Mouse (Mus musculus) small intestine, adult 2 months (tissue): ENCODE data around the gene Cpsf7. TPM values are rescaled to one million over a fixed set of nuclear protein-coding genes. Genes with fewer than 3 reads are reported as not detected.

Experiments used
- H3K27ac ChIP-seq: fragments of 200-500 bp; 2 replicates; pipeline ENCODE4 v1.5.1; 2012; ENCODE audit warnings: low read depth, low read length, control low read depth, inconsistent platforms; ENCODE audit not compliant: insufficient read depth
- H3K27me3 ChIP-seq: fragments of 200-500 bp; 2 replicates; pipeline ENCODE4 v1.6.1; 2012; ENCODE audit warnings: mild to moderate bottlenecking, moderate library complexity, low read length, inconsistent platforms; ENCODE audit not compliant: control insufficient read depth, insufficient read depth
- H3K36me3 ChIP-seq: fragments of 200-500 bp; 2 replicates; pipeline ENCODE4 v1.6.1; 2012; ENCODE audit warnings: mild to moderate bottlenecking, low read length, control low read depth, inconsistent platforms; ENCODE audit not compliant: control insufficient read depth, insufficient read depth
- H3K4me1 ChIP-seq: fragments of 200-500 bp; 2 replicates; pipeline ENCODE4 v1.6.1; 2012; ENCODE audit warnings: low read length, inconsistent platforms, mixed read lengths; ENCODE audit not compliant: control insufficient read depth, insufficient read depth, insufficient read length
- H3K4me3 ChIP-seq: fragments of 200-500 bp; 2 replicates; pipeline ENCODE4 v1.5.1; 2012; ENCODE audit warnings: low read depth, mild to moderate bottlenecking, control low read depth, inconsistent platforms, low read length, moderate library complexity
- CTCF ChIP-seq: fragments of 200-500 bp; IDR thresholded peaks from 2 replicates; pipeline ENCODE4 v1.5.1; 2012; ENCODE audit warnings: low read depth, mild to moderate bottlenecking, control low read depth, inconsistent platforms, low read length, moderate library complexity, mixed read lengths; ENCODE audit not compliant: insufficient replicate concordance, insufficient read length; ENCODE audit errors: extremely low read depth
- POLR2A ChIP-seq: fragments of 200-500 bp; IDR thresholded peaks from 2 replicates; pipeline ENCODE4 v1.6.1; 2012; ENCODE audit warnings: low read depth, mild to moderate bottlenecking, control low read depth, inconsistent platforms, low read length, moderate library complexity
- WGBS: fragments of 180-500 bp; shearing (Covaris S2); methylation state at CpG from one replicate; pipeline ENCODE4 v1.1.7; 2018; 5-methylcytosine and 5-hydroxymethylcytosine counted together
- polyA plus RNA-seq: library from polyadenylated mRNA; depleted of rRNA; stranded (reverse); fragments of >200 nt; gene quantifications from 2 replicates; pipeline ENCODE4 v1.2.3, GENCODE M21; 2012; rRNA removed

The Cpsf7 gene
- 11.1 and 24.9 TPM in 2 replicates for polyA plus RNA-seq

GRCm38 (mm10) chr19:10525106-10525901, at the start of gene Cpsf7:
Gene Cpsf7, plus strand, starts transcription at chr19:10525266.
- H3K27ac ChIP-seq: peak within 1 kb of the TSS; percentile 100
- H3K4me3 ChIP-seq: peak within 1 kb of the TSS; percentile 99
- H3K4me1 ChIP-seq: no peaks in the 10 kb centered on the region
- TF ChIP-seq POLR2A (no peak; the same call in 1 of the 2 replicates), CTCF (0 out of 2 replicates have a peak, but pooled peaks have one; percentile 9)
- WGBS: under 1% methylated on average over 92 of the region's 93 CpGs
- H3K27me3 ChIP-seq: no peaks in the 10 kb centered on the region
- peaks cover 8% of the 10 kb centered on the region for H3K36me3 ChIP-seq

- Histone ChIP-seq H3K36me3 (no peaks in the 10 kb centered on the region), H3K4me3 (no peak overlapping the region), H3K27me3 (no peaks in the 10 kb centered on the region), H3K4me1 (no peaks in the 10 kb centered on the region), H3K27ac (no peak overlapping the region)
- TF ChIP-seq CTCF: no peak
- TF ChIP-seq POLR2A: no peak
- 40% methylated on average over 4 of the region's 4 CpGs for WGBS
Measured at GRCm38 (mm10) chr19:10479541-10479940, 45.5 kb upstream of the Cpsf7 start.

- Histone ChIP-seq H3K36me3 (no peaks in the 10 kb centered on the region), H3K4me3 (no peak within 1 kb of the TSS), H3K4me1 (no peaks in the 10 kb centered on the region), H3K27me3 (no peaks in the 10 kb centered on the region), H3K27ac (no peak within 1 kb of the TSS)
- WGBS: 39% methylated on average over 6 of the region's 6 CpGs
- TF ChIP-seq POLR2A (no peak), CTCF (no peak)
Measured at GRCm38 (mm10) chr19:10482703-10483102, 42.4 kb upstream of the Cpsf7 start, which contains the start of gene Ppp1r32. Gene Ppp1r32, minus strand, starts transcription at chr19:10482928.

GRCm38 (mm10) chr19:10486264-10486738, 38.8 kb upstream of the Cpsf7 start:
- Histone ChIP-seq H3K36me3 (no peaks in the 10 kb centered on the region), H3K4me1 (no peaks in the 10 kb centered on the region), H3K27ac (no peak overlapping the region), H3K27me3 (0 out of 2 replicates have a peak, but pooled peaks cover 4% of the 10 kb centered on the region), H3K4me3 (peak overlapping the region; percentile 33)
- no peak for TF ChIP-seq POLR2A
- peak; percentile 93; the same call in 1 of the 2 replicates for TF ChIP-seq CTCF
- 8% methylated on average over 9 of the region's 9 CpGs for WGBS

- Histone ChIP-seq H3K36me3 (peaks cover 9% of the 10 kb centered on the region), H3K27me3 (0 out of 2 replicates have a peak, but pooled peaks cover 4% of the 10 kb centered on the region), H3K4me3 (no peak overlapping the region), H3K4me1 (no peaks in the 10 kb centered on the region), H3K27ac (no peak overlapping the region)
- TF ChIP-seq CTCF (no peak), POLR2A (no peak)
- 77% methylated on average over 1 of the region's 1 CpGs for WGBS
Measured at GRCm38 (mm10) chr19:10495670-10496069, 29.4 kb upstream of the Cpsf7 start.

- H3K27ac ChIP-seq: no peak overlapping the region
- no peaks in the 10 kb centered on the region for H3K27me3 ChIP-seq
- TF ChIP-seq POLR2A: no peak
- no peak for TF ChIP-seq CTCF
- no peaks in the 10 kb centered on the region for H3K4me1 ChIP-seq
- no peak overlapping the region for H3K4me3 ChIP-seq
- WGBS: 81% methylated on average over 2 of the region's 2 CpGs
- peaks cover 20% of the 10 kb centered on the region for H3K36me3 ChIP-seq
Measured at GRCm38 (mm10) chr19:10496976-10497375, 28.1 kb upstream of the Cpsf7 start.

- Histone ChIP-seq H3K27ac (no peak overlapping the region), H3K4me1 (no peaks in the 10 kb centered on the region), H3K4me3 (no peak overlapping the region), H3K27me3 (no peaks in the 10 kb centered on the region), H3K36me3 (peaks cover 22% of the 10 kb centered on the region)
- TF ChIP-seq CTCF (no peak), POLR2A (no peak)
- WGBS: 57% methylated on average over 8 of the region's 8 CpGs
Measured at GRCm38 (mm10) chr19:10497512-10498160, 27.4 kb upstream of the Cpsf7 start.
